Mouse (Mus musculus) mouse trophoblast stem cell (cell line): ENCODE measurements at regions not wholly inside any gene's neighbourhood (a gene's known extent, or its start where the extent isn't known, plus 50 kb on each side); places are given as distances from the start of the nearest gene placed in this dataset.

Source experiments
- in situ Hi-C, 2 experiments: fragments of 300-500 bp; cut with MseI, MboI; formaldehyde crosslinking; loops; 2 replicates in 1 of 2; 3 replicates in 1 of 2; pipeline ENCODE4 v1.15.1; 2025

GRCm38 (mm10) chr9:31971801-31972628, 58.8 kb upstream of the Barx2 start:
- in situ Hi-C loops, result loop anchor here in 1 of 2 experiments (10.0 kb wide), 1 partner anchor 193 kb away; no protein-coding TSS in a partner anchor

GRCm38 (mm10) chr9:31972629-31972993, 59.3 kb upstream of the Barx2 start:
- in situ Hi-C loops, result loop anchor here in 1 of 2 experiments (10.0 kb wide), 1 partner anchor 192 kb away; no protein-coding TSS in a partner anchor

- in situ Hi-C loops, result loop anchor here in 1 of 2 experiments (10.0 kb wide), 1 partner anchor 189 kb away; no protein-coding TSS in a partner anchor
These were observed 62.9 kb upstream of the Barx2 start for GRCm38 (mm10) chr9:31976191-31976590.

- in situ Hi-C loops, result loop anchor here in 1 of 2 experiments (10.0 kb wide), 1 partner anchor 187 kb away; no protein-coding TSS in a partner anchor
These were observed 64.8 kb upstream of the Barx2 start for GRCm38 (mm10) chr9:31978071-31978470.

- in situ Hi-C loops, result loop anchor here in 1 of 2 experiments (10.0 kb wide), 1 partner anchor 186 kb away; no protein-coding TSS in a partner anchor
These were observed 65.9 kb upstream of the Barx2 start for GRCm38 (mm10) chr9:31979211-31979610.

- in situ Hi-C loops, result no loop called here
These were observed 67.2 kb upstream of the Barx2 start for GRCm38 (mm10) chr9:31980459-31980858.

GRCm38 (mm10) chr9:31983759-31984586, 70.7 kb upstream of the Barx2 start:
- in situ Hi-C loops, result no loop called here

GRCm38 (mm10) chr9:31988826-31989225, 75.6 kb upstream of the Barx2 start:
- in situ Hi-C loops, result no loop called here

- in situ Hi-C loops, result no loop called here
These were observed 76.5 kb upstream of the Barx2 start for GRCm38 (mm10) chr9:31989581-31990360.

GRCm38 (mm10) chr9:31990456-31990855, 77.2 kb upstream of the Barx2 start:
- in situ Hi-C loops, result no loop called here

GRCm38 (mm10) chr9:31993631-31994601, 80.7 kb upstream of the Barx2 start:
- in situ Hi-C loops, result no loop called here

- in situ Hi-C loops, result no loop called here
These were observed 81.8 kb upstream of the Barx2 start for GRCm38 (mm10) chr9:31995101-31995500.

GRCm38 (mm10) chr9:31995700-31996099, 82.4 kb upstream of the Barx2 start:
- in situ Hi-C loops, result no loop called here

GRCm38 (mm10) chr9:31996466-31997177, 83.4 kb upstream of the Barx2 start:
- in situ Hi-C loops, result no loop called here

- in situ Hi-C loops, result no loop called here
These were observed 84.2 kb upstream of the Barx2 start for GRCm38 (mm10) chr9:31997178-31998097.

- in situ Hi-C loops, result no loop called here
These were observed 85.4 kb upstream of the Barx2 start for GRCm38 (mm10) chr9:31998488-31999280.

- in situ Hi-C loops, result no loop called here
These were observed 86.5 kb upstream of the Barx2 start for GRCm38 (mm10) chr9:31999760-32000159.

GRCm38 (mm10) chr9:32002924-32003323, 89.7 kb upstream of the Barx2 start:
- in situ Hi-C loops, result no loop called here
